Mouse (Mus musculus): ENCODE measurements around the gene Tbck.
A peak's percentile ranks its signal among the peaks of the same experiment; 100 is the strongest.

Tbck gene

DNA sequence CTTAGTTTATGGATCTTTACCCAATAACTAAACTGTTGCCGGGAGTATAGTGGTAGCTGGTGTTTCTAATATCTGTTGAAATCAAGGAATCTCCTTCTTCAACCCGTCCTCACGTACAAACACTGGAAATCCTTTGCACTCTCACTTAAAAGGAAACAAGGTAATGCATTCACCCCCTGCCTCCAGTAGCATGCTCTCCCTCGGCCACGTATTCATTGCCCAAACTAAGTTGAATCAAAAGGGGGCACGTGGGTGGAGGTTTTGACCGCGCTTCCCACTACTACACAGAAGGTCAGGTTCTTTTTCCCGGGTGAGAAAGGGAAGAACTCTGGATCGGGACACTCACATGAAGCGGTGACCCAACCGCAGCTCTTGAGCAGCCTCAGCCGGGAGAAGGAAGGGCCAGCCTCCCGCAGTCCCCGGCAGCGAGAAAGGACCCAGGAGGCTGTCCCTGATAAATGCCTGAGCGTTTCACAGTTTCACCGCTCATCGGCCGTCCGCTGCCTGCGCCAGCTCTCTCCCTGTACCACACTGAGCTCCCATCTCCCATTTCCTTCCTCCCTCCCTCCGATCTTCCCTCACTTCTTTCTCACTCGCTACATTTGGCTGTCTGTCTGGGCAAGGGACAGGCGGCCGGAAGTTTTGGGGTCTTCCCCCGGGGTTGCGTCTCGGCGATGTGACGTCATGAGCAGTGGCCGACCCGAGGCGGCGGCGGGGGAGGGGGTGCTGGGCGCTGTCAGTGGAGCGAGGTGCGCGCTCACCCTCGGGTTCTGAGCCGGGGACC, at the start of gene Tbck:
Gene Tbck (plus strand): TSS at position 698 of the 784 bp plus-strand sequence.
- peak; percentile 91 for DNase-seq (ENCODE audit: low spot score)

DNA sequence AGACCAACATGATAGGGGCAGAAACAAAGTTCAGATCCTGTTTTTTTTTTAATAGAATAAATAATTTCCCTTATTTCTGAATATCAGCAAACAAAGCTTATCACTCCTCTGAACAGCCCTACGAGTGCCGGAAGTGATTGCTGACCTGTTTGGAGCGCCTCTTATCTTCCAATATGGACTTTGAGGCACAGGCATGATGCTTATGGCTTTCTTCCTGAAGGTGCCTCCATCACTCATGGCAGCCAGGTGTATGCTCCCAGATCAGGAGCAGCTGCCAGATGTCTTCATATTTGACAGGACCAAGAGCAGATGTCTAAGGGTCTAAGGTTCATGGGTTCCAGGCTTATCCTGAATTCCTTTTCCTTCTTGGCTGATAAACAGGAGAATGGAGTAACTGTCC, 46.9 kb upstream of the Tbck start:
- DNase-seq (ENCODE audit: low spot score): no peak

DNA sequence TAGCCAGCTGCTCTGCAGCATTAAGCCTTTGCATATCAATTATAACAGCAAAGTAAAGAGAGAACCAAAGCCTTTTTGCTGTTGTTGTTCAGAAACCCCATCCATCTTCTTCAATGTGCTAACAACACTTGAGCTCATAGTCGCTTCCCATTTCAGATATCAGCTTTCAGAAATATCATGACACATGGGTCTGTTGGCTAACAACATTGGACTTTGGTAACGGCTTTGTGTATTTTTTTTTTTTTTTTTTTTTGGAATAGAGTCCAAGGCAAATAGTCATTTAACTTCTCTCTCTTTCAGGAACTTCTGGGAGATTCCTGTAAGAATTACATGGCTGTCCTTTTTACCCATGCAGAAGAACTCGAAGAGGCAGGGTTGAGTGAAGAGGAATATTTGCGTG, 39.9 kb upstream of the Tbck start:
- DNase-seq (ENCODE audit: low spot score): no peak

DNA sequence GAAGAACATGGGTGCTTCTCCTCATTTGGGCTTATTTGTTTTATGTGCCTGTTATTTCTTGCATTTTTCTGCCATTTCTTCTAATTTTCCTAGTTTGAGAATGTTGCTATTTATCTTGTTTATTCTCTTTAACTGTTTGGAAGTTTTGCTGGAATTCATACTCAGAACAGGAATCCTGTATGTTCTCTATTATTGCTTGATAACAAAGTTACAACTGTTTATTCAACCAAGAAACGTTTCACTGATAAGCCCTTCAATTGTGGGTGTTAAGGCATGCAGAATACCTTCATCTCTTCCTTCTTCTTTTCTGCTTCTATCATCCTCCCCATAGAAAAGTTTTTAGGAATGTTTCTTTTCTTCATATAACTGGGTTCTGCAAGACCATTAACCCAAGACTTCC, 37.1 kb upstream of the Tbck start:
- no peak for DNase-seq (ENCODE audit: low spot score)

DNA sequence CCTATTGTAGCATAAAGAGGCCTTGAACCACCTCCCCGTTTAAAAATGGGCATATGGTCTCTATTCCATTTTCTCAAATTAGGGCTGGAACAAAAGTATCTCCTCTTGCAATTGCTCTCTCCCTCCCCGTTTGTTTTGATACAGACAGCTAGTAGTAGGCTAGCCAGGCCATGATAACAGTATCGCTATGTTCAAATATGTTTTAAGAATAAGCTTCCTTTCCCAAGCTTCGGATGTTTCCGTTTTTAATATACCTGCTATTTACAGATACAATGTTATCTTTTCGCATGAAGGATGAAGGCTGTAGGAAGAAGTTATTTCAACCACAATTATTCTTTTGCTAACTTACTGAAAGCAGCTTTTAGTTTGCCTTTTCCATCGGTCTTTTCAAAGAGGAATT, 34.6 kb upstream of the Tbck start:
- DNase-seq (ENCODE audit: low spot score): no peak

DNA sequence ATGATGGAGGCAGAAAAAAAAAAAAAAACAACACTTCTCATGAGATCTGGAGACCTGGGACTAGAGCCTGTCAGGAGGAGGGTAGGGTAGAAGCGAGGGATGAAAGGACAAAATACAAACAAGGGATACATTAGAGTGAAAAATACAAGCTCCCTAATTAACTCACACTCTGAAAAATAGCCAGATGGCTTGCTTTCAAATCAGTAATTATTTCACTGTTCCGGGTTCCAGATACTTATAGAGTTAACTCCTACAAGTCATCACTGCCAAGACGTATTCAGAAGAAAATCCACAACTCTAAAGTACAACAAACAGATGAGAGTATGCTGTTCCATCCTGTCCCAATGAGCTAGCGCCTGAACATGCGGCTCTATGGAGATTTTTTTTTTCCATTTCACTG, 33.8 kb upstream of the Tbck start:
- DNase-seq (ENCODE audit: low spot score): no peak

DNA sequence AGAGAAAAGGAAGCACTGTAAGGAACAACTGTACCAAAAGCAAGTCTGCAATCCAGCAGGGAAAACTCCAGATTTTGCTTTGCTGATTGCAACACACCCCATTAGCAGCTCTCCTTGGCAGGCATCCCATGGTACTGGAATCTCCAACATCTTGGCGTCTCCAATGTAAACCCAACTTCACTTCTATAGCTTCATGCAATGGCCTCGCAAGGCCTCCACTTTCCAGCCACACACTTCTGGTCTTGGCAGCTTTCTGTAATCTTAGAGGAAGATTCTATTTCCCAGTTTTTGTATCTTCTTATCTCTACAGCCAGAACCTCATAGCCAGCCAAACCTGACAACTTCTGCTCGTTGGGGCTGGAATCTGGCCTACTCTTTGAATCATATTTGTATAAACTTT, 32.2 kb upstream of the Tbck start:
- no peak for DNase-seq (ENCODE audit: low spot score)

DNA sequence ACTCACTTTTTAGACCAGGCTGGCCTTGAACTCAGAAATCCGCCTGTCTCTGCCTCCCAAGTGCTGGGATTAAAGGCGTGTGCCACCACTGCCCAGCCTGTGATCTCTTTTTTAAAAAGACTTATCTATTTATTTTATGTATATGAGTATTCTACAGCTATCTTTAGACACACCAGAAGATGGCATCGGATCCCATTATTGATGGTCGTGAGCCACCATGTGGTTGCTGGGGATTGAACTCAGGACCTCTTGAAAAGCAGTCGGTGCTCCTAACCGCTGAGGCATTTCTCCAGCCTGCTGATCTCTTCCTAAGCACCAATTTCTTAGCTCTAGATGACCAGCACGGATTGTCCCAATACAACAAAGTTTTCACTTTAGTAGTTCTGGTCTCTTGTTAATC, 30.0 kb upstream of the Tbck start:
- DNase-seq (ENCODE audit: low spot score): no peak

DNA sequence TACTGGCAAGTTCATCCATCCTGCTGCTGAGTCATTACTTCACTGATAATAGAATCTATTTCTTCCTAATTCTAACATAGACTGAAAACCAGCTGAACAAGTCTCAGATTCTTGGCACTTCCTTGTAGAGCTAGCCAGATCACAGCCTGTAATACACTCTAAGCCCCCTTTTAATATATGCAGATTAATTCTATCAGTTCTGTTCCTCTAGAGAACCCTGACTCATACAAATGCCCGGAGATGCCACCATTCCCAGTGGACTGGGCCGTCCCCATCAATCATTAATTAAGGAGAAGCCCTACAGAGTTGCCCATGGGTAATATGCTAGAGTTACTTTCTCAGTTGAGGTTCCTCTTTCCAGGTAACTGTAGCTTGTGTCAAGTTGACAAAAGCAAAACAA, 28.0 kb upstream of the Tbck start:
- DNase-seq (ENCODE audit: low spot score): no peak

DNA sequence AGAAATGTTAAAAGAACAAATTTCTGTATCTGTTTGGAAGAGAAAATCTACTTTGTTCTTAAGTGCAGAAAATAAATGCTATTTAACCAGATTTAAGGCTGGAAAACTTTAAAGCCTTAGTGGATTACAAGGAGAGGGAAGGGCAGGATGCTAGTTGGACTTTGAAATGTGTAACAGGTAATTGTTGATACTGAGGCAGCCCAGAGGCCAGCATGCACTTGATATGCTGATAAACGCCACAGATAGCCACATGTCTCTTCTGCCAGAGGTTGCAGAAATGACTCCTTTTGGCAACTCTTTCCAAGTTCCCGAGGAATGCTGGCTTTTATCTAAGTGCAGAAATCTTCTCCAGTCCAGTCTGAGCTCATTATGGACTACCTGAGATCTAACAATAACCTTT, 6.5 kb upstream of the Tbck start:
- DNase-seq (ENCODE audit: low spot score): no peak

DNA sequence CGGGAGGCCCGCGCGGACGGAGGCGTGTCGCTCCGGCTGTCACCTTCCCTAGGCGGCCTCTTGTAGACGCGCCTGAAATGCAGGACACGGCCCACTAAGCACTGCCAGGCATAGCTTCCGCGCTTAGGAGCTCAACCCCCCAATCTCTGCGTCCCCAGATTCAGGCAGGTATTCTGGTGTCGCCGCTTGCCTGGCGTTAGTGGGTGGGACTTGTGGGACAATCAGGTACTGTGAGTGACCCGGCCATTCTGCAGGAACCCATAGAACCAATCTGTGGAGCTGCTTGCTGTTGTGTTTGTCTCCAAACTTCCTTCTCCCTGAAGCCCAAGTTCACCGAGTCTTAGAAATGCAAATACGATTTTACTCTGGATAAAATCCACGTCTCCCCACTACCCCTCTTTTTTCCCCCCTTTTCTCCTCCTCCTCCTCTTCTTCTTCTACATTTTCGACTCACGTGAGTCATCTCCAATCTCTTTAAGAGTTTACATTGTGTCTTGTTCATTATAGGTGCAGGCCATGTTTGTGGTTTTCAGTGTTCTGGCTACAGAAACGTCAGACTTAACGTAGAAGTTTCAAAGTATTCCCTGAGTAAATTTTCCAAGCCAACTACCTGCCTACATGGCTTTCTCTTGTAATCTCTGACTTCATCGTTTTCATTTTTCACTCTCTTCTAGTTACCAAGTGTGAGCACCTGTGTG, 436 bp downstream of the Tbck start, which contains the start of gene Aimp1:
Gene Aimp1 (minus strand): TSS at position 140 of the 698 bp plus-strand sequence.
- no peak for DNase-seq (ENCODE audit: low spot score)

DNA sequence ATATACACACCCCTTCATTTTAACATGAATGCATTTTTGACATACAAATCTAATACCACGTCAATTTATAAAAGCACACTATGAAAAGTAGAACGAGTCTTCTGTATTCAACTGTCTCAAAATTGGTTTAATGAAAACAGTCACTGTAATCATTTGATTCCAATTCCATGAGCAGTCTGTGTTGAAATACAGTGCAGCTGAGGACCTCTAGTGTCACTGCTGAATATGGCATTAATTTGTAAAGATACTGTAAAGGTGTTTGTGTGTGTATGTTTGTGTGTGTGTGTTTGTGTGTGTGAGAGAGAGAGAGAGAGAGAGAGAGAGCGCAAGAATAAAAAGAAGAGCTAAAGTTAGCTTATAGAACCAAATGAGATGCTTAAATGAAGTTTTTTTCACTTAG, 17.4 kb downstream of the Tbck start:
- DNase-seq (ENCODE audit: low spot score): peak; percentile 9

DNA sequence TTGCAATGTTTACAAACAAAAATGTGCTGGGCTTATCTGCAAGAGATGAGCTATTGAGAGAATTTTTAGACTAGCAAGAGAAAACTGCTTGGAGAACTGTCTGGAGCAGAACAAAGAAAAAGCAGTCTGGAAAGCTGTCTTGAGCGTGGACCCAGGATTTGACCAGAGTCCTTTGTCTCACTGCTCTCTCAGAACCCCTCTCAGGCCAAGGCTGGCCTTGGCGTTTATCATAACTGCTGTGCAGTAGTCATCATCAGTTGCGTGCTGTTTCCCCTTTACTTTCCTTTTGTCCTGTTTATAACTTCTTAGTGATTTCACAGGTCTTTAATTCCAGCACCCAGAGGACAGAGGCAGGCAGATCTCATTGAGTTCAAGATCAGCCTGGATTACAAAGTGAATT, 20.3 kb downstream of the Tbck start:
- DNase-seq (ENCODE audit: low spot score): no peak

DNA sequence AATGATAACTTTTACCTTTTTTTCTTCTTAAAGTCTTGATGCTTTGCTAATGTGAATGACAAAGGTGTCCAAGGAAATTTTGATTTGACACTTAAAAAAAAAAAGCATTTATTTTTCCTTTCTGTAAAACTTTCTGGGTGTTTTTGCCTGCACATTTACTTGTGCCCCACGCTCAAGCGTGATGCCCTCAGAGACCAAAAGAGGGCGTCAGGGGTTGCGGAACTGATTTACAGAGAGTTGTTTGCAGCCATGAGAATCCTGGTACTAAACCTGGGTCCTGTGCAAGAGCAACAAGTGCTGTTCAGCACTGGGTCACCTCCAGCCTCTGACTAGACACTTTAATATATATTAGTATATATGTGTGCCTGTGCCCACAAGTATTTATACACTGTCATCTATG, 23.0 kb downstream of the Tbck start:
- DNase-seq (ENCODE audit: low spot score): no peak

DNA sequence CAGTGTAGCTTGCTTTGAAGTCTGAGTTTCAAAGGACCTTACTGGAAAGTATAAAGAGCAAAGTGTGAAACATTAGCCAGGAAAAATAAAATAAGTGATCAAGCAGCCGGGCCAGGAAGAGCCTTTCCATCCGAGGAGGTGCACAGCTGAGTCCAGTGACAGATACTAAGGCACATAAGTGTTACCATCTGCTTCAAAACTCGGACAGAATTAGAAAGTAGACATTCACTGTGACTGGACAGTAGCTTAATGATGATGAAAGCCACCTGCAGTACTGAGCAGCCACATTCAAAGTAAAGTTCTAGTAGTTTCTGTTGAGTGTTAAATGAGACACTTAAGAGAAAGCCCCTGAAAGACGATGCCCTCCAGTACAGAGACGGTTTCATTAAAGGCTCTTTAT, 30.0 kb downstream of the Tbck start:
- DNase-seq (ENCODE audit: low spot score): no peak

DNA sequence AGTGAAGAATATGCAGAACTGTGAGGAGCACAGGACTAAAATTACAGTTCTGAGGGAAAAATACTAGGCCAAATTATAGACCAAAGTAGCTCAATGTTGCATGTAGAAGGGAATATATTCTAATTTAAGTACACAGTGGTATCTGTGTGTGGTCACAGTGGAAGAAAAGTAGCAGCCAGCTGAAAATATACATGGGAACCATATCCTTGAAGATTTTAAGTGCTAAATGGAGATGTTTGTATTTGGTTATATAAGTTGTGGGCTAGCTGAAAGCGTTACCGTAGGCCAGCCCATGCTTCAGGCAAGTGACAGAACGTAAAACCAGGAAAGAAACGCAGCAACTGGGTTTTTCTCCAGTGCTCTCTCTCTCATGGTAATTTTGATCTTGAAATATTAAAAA, 33.4 kb downstream of the Tbck start:
- no peak for DNase-seq (ENCODE audit: low spot score)

DNA sequence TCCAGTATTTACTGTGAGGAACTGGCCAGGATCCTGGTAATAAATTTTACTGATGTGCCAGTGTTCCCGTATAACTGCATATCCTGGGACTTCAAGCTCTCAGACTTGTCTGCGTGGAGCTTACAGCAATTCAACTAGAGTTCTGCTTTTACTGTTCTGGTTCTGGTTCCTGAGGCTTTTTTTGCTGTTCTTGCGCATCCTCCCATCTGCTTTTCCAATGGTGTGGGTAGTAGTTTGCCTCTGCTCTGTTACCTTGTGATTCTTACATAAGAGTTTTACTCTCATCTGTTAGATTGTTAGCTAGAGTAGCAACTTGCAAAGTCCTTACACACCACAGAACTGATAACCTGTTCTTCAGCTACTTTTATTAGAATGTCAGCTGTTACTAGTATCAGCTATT, 40.4 kb downstream of the Tbck start:
- no peak for DNase-seq (ENCODE audit: low spot score)

DNA sequence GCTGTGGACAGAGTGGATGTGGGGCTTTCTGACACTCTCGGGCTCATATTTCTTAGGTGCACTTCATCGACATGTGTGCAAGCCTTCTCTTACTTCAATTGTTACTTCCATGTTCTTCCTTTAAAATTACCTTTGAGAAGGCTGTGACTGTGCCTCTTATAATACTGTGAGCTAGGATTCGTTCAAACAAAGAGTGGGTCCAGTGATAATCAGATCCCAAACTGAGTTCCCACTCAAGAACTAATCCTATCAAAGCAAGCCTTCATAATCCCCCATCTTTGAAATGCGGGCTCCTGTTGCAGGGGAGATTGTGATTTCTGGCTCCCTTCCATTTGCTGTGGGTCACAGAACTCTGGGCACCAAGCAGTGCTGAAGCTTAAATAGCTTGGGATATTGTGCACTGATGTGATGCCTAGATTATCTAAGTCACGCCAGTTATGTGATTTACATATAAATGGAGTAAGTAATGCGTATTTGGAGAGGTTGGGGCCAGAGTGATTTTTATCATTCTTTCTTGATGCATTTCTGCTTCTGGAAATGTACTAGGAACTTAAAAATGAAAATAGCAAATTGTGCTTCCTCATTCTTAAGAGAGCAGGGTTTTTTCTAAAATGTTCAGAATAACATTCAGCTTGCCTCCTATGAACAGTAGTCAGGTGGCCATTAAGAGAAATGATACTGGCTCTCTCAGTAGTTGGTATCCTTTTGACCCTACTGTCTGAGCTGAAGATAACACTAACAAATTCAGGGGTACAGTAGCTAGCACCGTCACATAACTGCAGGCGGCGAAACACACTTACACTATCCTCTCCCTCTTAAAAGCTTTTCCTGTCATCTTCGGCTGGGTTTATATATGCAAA, 60.6 kb downstream of the Tbck start:
- DNase-seq (ENCODE audit: low spot score): no peak

DNA sequence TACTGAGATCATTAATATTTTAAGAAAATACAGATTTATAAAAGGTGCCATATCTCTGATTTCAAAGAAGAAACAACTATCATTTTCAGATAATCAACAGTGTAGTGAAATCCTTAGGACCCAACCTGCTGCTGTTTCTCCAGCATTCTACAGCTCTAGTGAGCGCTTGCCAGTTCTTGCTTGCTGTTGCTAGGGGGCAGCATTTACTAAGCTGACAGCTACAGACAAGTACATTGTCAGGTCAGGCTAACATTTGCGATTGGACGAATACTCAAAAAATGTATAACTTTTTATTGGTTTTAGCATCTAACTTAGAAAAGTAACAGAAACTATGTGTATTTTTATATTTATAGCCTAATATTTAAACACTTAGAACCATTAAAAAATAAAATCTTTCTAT, 63.1 kb downstream of the Tbck start:
- DNase-seq (ENCODE audit: low spot score): peak; percentile 55

DNA sequence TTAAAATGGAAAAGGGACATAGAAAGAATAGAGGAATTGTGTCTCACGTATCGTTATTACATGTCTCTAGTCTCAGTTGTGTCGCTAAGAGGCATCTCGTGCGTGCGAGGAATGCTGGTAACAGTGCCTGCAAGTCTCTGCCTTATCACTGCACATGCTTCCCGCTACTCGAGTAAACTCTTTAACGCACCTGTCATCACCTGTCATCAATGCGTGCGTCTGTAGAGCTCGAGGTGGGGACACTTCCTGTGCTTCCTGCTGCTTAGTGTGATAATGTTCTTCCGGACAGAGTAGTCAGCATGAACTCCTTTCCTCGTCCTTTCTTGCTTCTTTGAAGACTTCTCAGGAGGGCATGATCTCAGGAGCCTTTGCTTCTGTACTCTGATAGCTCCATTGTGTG, 63.8 kb downstream of the Tbck start:
- no peak for DNase-seq (ENCODE audit: low spot score)

DNA sequence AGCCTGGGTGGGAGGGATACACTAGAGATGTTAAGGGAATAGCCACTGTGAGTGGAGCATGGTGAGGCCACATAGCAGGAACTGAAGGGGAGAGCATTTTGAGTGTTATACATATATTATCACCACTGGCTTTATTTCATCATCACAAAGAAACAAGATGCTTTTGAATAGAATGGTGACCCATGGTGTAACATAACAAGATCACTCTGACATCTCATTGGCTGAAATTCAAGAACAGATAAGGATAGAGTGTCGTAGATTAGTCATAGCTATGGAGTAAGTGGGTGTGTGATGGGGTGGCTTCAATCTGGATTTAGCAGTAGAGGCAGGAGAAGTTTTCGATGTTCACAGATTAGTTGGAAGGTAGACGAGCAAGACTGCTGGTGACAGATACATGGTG, 64.8 kb downstream of the Tbck start:
- no peak for DNase-seq (ENCODE audit: low spot score)

DNA sequence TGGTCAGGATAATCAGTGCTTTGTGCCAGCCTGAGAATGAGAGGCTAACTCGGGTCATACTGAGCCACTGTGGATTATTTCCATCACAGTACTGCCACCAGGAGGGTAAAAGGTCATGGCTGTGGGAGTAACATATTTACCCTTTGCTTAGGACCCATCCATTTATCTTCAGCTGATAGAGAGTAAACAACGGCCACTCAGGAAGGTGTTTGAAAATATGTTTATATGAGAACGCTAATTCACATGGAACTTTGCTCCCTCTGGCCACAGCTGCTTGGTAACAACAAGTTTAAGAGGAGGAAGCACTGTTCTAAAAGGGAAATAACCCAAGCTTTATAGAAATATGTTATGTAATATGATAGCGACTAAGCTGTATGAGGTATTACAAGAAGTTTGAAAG, 68.8 kb downstream of the Tbck start:
- DNase-seq (ENCODE audit: low spot score): no peak

DNA sequence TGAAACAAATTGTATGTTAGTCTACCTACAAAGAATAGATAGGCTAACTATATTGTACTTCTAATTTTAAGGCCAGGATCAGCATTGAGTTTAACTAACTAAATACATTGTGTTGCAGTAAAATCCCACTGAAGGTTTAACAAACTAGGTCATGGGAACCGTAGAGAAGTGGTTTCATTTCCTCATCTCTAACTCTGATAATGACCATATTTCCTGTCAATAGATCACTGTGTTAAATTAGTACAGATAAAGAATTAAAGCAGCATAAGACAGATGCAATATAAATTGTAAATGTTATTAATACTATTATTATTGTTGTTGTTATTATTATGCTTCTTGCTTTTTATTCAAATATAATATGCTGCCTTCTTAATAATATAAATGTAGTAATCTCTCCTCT, 72.3 kb downstream of the Tbck start:
- no peak for DNase-seq (ENCODE audit: low spot score)
